Mouse (Mus musculus) limb, embryonic 12.5 days (tissue): ENCODE measurements around the gene Acsm2. TPM values are rescaled to one million over a fixed set of nuclear protein-coding genes. Genes with fewer than 3 reads are reported as not detected.
"Not testable (repeated sequence)": the region's sequence is repeated elsewhere in the genome, so short reads cannot be mapped to it uniquely, and the experiment has no call there.

ENCODE experiments used
- ATAC-seq: fragments of 200-750 bp; cut with Nextera tagmentation; 2 replicates; pipeline ENCODE4 v1.8.0; 2017; ENCODE audit warnings: low read depth, moderate TSS enrichment; ENCODE audit not compliant: insufficient number of reproducible peaks, insufficient read depth, low FRiP score, low TSS enrichment
- H3K27ac ChIP-seq: fragments of 300-500 bp; sonication (generic); 2 replicates; pipeline ENCODE4 v1.5.1; 2016; ENCODE audit warnings: mild to moderate bottlenecking, moderate library complexity
- H3K27me3 ChIP-seq: fragments of 300-500 bp; sonication (generic); 2 replicates; pipeline ENCODE4 v1.6.1; 2016; ENCODE audit warnings: mild to moderate bottlenecking, moderate library complexity
- H3K36me3 ChIP-seq: fragments of 300-500 bp; sonication (generic); 2 replicates; pipeline ENCODE4 v1.6.1; 2016; ENCODE audit warnings: mild to moderate bottlenecking, moderate library complexity
- H3K4me1 ChIP-seq: fragments of 300-500 bp; sonication (generic); replicated peaks from 2 replicates; pipeline ENCODE4 v1.6.1; 2016
- H3K4me2 ChIP-seq: fragments of 300-500 bp; sonication (generic); 2 replicates; pipeline ENCODE4 v1.6.1; 2016; ENCODE audit warnings: mild to moderate bottlenecking, moderate library complexity
- H3K4me3 ChIP-seq: fragments of 300-500 bp; sonication (generic); replicated peaks from 2 replicates; pipeline ENCODE4 v1.5.1; 2016; ENCODE audit warnings: mild to moderate bottlenecking
- H3K9ac ChIP-seq: fragments of 300-500 bp; sonication (generic); replicated peaks from 2 replicates; pipeline ENCODE4 v1.6.1; 2016; ENCODE audit warnings: mild to moderate bottlenecking, moderate library complexity
- H3K9me3 ChIP-seq: fragments of 300-500 bp; sonication (generic); 2 replicates; pipeline ENCODE4 v1.6.1; 2016; ENCODE audit warnings: mild to moderate bottlenecking, moderate library complexity
- WGBS: fragments of 180-500 bp; shearing (Covaris S2); methylation state at CpG from one replicate; pipeline ENCODE4 v1.1.7; 2016; 5-methylcytosine and 5-hydroxymethylcytosine counted together
- polyA plus RNA-seq: library from polyadenylated mRNA; unstranded; fragments of >200 nt; fragmentation: Nextera tagmentation; extraction: Ambion mirVana; gene quantifications from 2 replicates; pipeline ENCODE4 v1.2.1, GENCODE M21; 2016

Gene Acsm2
- polyA plus RNA-seq, 1 experiment from 2014 or later = not detected

GRCm38 (mm10) chr7:119527135-119527534 is 27.0 kb upstream of the Acsm2 start:
- Histone ChIP-seq H3K36me3 (no peaks in the 10 kb centered on the region), H3K9me3 (no peaks in the 10 kb centered on the region), H3K4me1 (no peaks in the 10 kb centered on the region), H3K27me3 (no peaks in the 10 kb centered on the region), H3K4me3 (no peak overlapping the region), H3K4me2 (no peak overlapping the region), H3K27ac (no peak overlapping the region), H3K9ac (no peak overlapping the region)
- ATAC-seq = no peak
- WGBS = 91% methylated on average over 1 of the region's 1 CpGs

- no peak overlapping the region for H3K4me3 ChIP-seq
- no peak overlapping the region for H3K9ac ChIP-seq
- H3K4me2 ChIP-seq = no peak overlapping the region
- 44% methylated on average over 2 of the region's 2 CpGs for WGBS
- no peaks in the 10 kb centered on the region for H3K36me3 ChIP-seq
- no peaks in the 10 kb centered on the region for H3K27me3 ChIP-seq
- H3K9me3 ChIP-seq = no peaks in the 10 kb centered on the region
- H3K4me1 ChIP-seq = no peaks in the 10 kb centered on the region
- H3K27ac ChIP-seq = no peak overlapping the region
- no peak for ATAC-seq
These were observed 26.6 kb upstream of the Acsm2 start for GRCm38 (mm10) chr7:119527548-119527947.

- no peak overlapping the region for H3K4me3 ChIP-seq
- H3K4me2 ChIP-seq = no peak overlapping the region
- ATAC-seq = no peak
- H3K36me3 ChIP-seq = no peaks in the 10 kb centered on the region
- H3K4me1 ChIP-seq = no peaks in the 10 kb centered on the region
- H3K9me3 ChIP-seq = no peaks in the 10 kb centered on the region
- H3K27me3 ChIP-seq = no peaks in the 10 kb centered on the region
- no peak overlapping the region for H3K27ac ChIP-seq
- no peak overlapping the region for H3K9ac ChIP-seq
- 68% methylated on average over 7 of the region's 7 CpGs for WGBS
These were observed 25.5 kb upstream of the Acsm2 start for GRCm38 (mm10) chr7:119528617-119529016.

GRCm38 (mm10) chr7:119532924-119533323 is 21.2 kb upstream of the Acsm2 start:
- H3K4me3 ChIP-seq = no peak overlapping the region
- no peaks in the 10 kb centered on the region for H3K27me3 ChIP-seq
- WGBS = 63% methylated on average over 1 of the region's 1 CpGs
- ATAC-seq = no peak
- no peak overlapping the region for H3K9ac ChIP-seq
- no peaks in the 10 kb centered on the region for H3K36me3 ChIP-seq
- no peak overlapping the region for H3K27ac ChIP-seq
- no peaks in the 10 kb centered on the region for H3K9me3 ChIP-seq
- no peak overlapping the region for H3K4me2 ChIP-seq
- H3K4me1 ChIP-seq = no peaks in the 10 kb centered on the region

- no peak overlapping the region for H3K27ac ChIP-seq
- H3K4me1 ChIP-seq = no peaks in the 10 kb centered on the region
- no peak overlapping the region for H3K4me2 ChIP-seq
- no peak overlapping the region for H3K4me3 ChIP-seq
- H3K27me3 ChIP-seq = no peaks in the 10 kb centered on the region
- 68% methylated on average over 2 of the region's 2 CpGs for WGBS
- H3K36me3 ChIP-seq = no peaks in the 10 kb centered on the region
- ATAC-seq = no peak
- H3K9me3 ChIP-seq = no peaks in the 10 kb centered on the region
- no peak overlapping the region for H3K9ac ChIP-seq
These were observed 19.8 kb upstream of the Acsm2 start for GRCm38 (mm10) chr7:119534389-119534788.

- 76% methylated on average over 2 of the region's 2 CpGs for WGBS
- no peak overlapping the region for H3K4me3 ChIP-seq
- no peak overlapping the region for H3K4me2 ChIP-seq
- H3K36me3 ChIP-seq = no peaks in the 10 kb centered on the region
- H3K9me3 ChIP-seq = no peaks in the 10 kb centered on the region
- H3K9ac ChIP-seq = no peak overlapping the region
- ATAC-seq = no peak
- no peaks in the 10 kb centered on the region for H3K27me3 ChIP-seq
- no peaks in the 10 kb centered on the region for H3K4me1 ChIP-seq
- H3K27ac ChIP-seq = no peak overlapping the region
These were observed 11.7 kb upstream of the Acsm2 start for GRCm38 (mm10) chr7:119542445-119542844.

- no peak overlapping the region for H3K9ac ChIP-seq
- H3K9me3 ChIP-seq = no peaks in the 10 kb centered on the region
- ATAC-seq = no peak
- no peak overlapping the region for H3K4me3 ChIP-seq
- no peak overlapping the region for H3K27ac ChIP-seq
- H3K4me2 ChIP-seq = no peak overlapping the region
- no peaks in the 10 kb centered on the region for H3K4me1 ChIP-seq
- H3K36me3 ChIP-seq = no peaks in the 10 kb centered on the region
- no peaks in the 10 kb centered on the region for H3K27me3 ChIP-seq
These were observed 8.6 kb upstream of the Acsm2 start for GRCm38 (mm10) chr7:119545572-119545971.

- H3K4me1 ChIP-seq = no peaks in the 10 kb centered on the region
- no peaks in the 10 kb centered on the region for H3K36me3 ChIP-seq
- no peak for ATAC-seq
- WGBS = 85% methylated on average over 3 of the region's 3 CpGs
- no peak overlapping the region for H3K4me3 ChIP-seq
- no peaks in the 10 kb centered on the region for H3K9me3 ChIP-seq
- H3K9ac ChIP-seq = no peak overlapping the region
- H3K27me3 ChIP-seq = no peaks in the 10 kb centered on the region
- H3K27ac ChIP-seq = no peak overlapping the region
- no peak overlapping the region for H3K4me2 ChIP-seq
These were observed 3.5 kb upstream of the Acsm2 start for GRCm38 (mm10) chr7:119550471-119551222.

- no peak for ATAC-seq
- no peaks in the 10 kb centered on the region for H3K9me3 ChIP-seq
- H3K4me1 ChIP-seq = no peaks in the 10 kb centered on the region
- H3K9ac ChIP-seq = no peak overlapping the region
- no peaks in the 10 kb centered on the region for H3K36me3 ChIP-seq
- H3K4me3 ChIP-seq = no peak overlapping the region
- no peak overlapping the region for H3K4me2 ChIP-seq
- WGBS = 86% methylated on average over 3 of the region's 3 CpGs
- H3K27me3 ChIP-seq = no peaks in the 10 kb centered on the region
- no peak overlapping the region for H3K27ac ChIP-seq
These were observed 5.8 kb downstream of the Acsm2 start for GRCm38 (mm10) chr7:119559789-119560451.

- Histone ChIP-seq H3K27me3 (no peaks in the 10 kb centered on the region), H3K4me1 (no peaks in the 10 kb centered on the region), H3K27ac (no peak overlapping the region), H3K9me3 (no peaks in the 10 kb centered on the region), H3K9ac (no peak overlapping the region), H3K36me3 (no peaks in the 10 kb centered on the region), H3K4me2 (no peak overlapping the region), H3K4me3 (no peak overlapping the region)
- 77% methylated on average over 3 of the region's 3 CpGs for WGBS
- no peak for ATAC-seq
These were observed 6.3 kb downstream of the Acsm2 start for GRCm38 (mm10) chr7:119560452-119560835.

- ATAC-seq = no peak
- no peaks in the 10 kb centered on the region for H3K4me1 ChIP-seq
- no peaks in the 10 kb centered on the region for H3K27me3 ChIP-seq
- no peak overlapping the region for H3K9ac ChIP-seq
- H3K4me2 ChIP-seq = no peak overlapping the region
- H3K9me3 ChIP-seq = no peaks in the 10 kb centered on the region
- H3K27ac ChIP-seq = no peak overlapping the region
- 56% methylated on average over 4 of the region's 4 CpGs for WGBS
- H3K4me3 ChIP-seq = no peak overlapping the region
- no peaks in the 10 kb centered on the region for H3K36me3 ChIP-seq
These were observed 7.3 kb downstream of the Acsm2 start for GRCm38 (mm10) chr7:119561441-119561840.

- WGBS = 88% methylated on average over 2 of the region's 2 CpGs
- H3K9me3 ChIP-seq, ATAC-seq, H3K36me3 ChIP-seq, H3K27ac ChIP-seq, H3K4me2 ChIP-seq, H3K27me3 ChIP-seq, H3K4me1 ChIP-seq, H3K9ac ChIP-seq, H3K4me3 ChIP-seq: not testable (repeated sequence)
These were observed 8.3 kb downstream of the Acsm2 start for GRCm38 (mm10) chr7:119562476-119562875.
